Mouse (Mus musculus) cerebellum, postnatal 25 days (tissue): ENCODE measurements at regions not wholly inside any gene's neighbourhood (a gene's known extent, or its start where the extent isn't known, plus 50 kb on each side); places are given as distances from the start of the nearest gene placed in this dataset.
A peak's percentile ranks its signal among the peaks of the same experiment; 100 is the strongest.

Experiments
- DNase-seq, 2 experiments: peaks; one replicate each; pipeline ENCODE4 v3.0.0; 2021; ENCODE audit warnings: mixed read lengths in 2 of 2

GRCm38 (mm10) chr9:43469215-43469614 is 158.6 kb downstream of the Trim29 start:
- DNase-seq = no peak

- DNase-seq = no peak
These were observed 161.6 kb downstream of the Trim29 start for GRCm38 (mm10) chr9:43472231-43472630.

- no peak for DNase-seq
These were observed 162.5 kb downstream of the Trim29 start for GRCm38 (mm10) chr9:43473164-43473563.

GRCm38 (mm10) chr9:43473601-43474302 is 163.1 kb downstream of the Trim29 start:
- no peak for DNase-seq

GRCm38 (mm10) chr9:43474303-43474643 is 163.6 kb downstream of the Trim29 start:
- DNase-seq = no peak

GRCm38 (mm10) chr9:43480826-43481591 is 170.4 kb downstream of the Trim29 start:
- DNase-seq = no peak

GRCm38 (mm10) chr9:43482101-43483090 is 171.7 kb downstream of the Trim29 start:
- DNase-seq = peak; percentile 34 to 49

- DNase-seq = no peak
These were observed 172.5 kb downstream of the Trim29 start for GRCm38 (mm10) chr9:43483195-43483594.

GRCm38 (mm10) chr9:43483906-43484305 is 173.3 kb downstream of the Trim29 start:
- DNase-seq = no peak

- DNase-seq = no peak
These were observed 176.1 kb downstream of the Trim29 start for GRCm38 (mm10) chr9:43486704-43487103.

- no peak for DNase-seq
These were observed 178.6 kb downstream of the Trim29 start for GRCm38 (mm10) chr9:43489205-43489604.

GRCm38 (mm10) chr9:43491024-43491751 is 180.5 kb downstream of the Trim29 start:
- DNase-seq = peak in 1 of 2 experiments; percentile 17

GRCm38 (mm10) chr9:43492236-43493000 is 181.8 kb downstream of the Trim29 start:
- DNase-seq = no peak

- DNase-seq = no peak
These were observed 187.9 kb downstream of the Trim29 start for GRCm38 (mm10) chr9:43498596-43498995.

- no peak for DNase-seq
These were observed 193.8 kb downstream of the Trim29 start for GRCm38 (mm10) chr9:43504270-43504932.

GRCm38 (mm10) chr9:43505856-43506255 is 195.2 kb downstream of the Trim29 start:
- no peak for DNase-seq

- no peak for DNase-seq
These were observed 195.6 kb downstream of the Trim29 start for GRCm38 (mm10) chr9:43506276-43506675.

GRCm38 (mm10) chr9:43512806-43513205 is 202.2 kb downstream of the Trim29 start:
- DNase-seq = no peak

GRCm38 (mm10) chr9:43514731-43515458 is 204.2 kb downstream of the Trim29 start:
- peak; percentile 29 to 48 for DNase-seq

- DNase-seq = no peak
These were observed 210.3 kb downstream of the Trim29 start for GRCm38 (mm10) chr9:43520931-43521330.
